Mouse (Mus musculus) hindbrain, embryonic 12.5 days (tissue): ENCODE results near the gene Rassf5. TPM values are rescaled to one million over a fixed set of nuclear protein-coding genes. Genes with fewer than 3 reads are reported as not detected.

Source experiments
- ATAC-seq: fragments of 200-750 bp; cut with Nextera tagmentation; 2 replicates; pipeline ENCODE4 v1.8.0; 2017; ENCODE audit warnings: moderate TSS enrichment; ENCODE audit not compliant: low FRiP score
- H3K27ac ChIP-seq: fragments of 300-500 bp; sonication (generic); 2 replicates; pipeline ENCODE4 v1.5.1; 2016; ENCODE audit warnings: mild to moderate bottlenecking
- H3K27me3 ChIP-seq: fragments of 300-500 bp; sonication (generic); 2 replicates; pipeline ENCODE4 v1.6.1; 2016; ENCODE audit warnings: mild to moderate bottlenecking
- H3K36me3 ChIP-seq: fragments of 300-500 bp; sonication (generic); 2 replicates; pipeline ENCODE4 v1.6.1; 2016; ENCODE audit warnings: mild to moderate bottlenecking
- H3K4me1 ChIP-seq: fragments of 300-500 bp; sonication (generic); 2 replicates; pipeline ENCODE4 v1.6.1; 2016
- H3K4me2 ChIP-seq: fragments of 300-500 bp; sonication (generic); replicated peaks from 2 replicates; pipeline ENCODE4 v1.6.1; 2016; ENCODE audit warnings: mild to moderate bottlenecking
- H3K4me3 ChIP-seq: fragments of 300-500 bp; sonication (generic); 2 replicates; pipeline ENCODE4 v1.5.1; 2016; ENCODE audit warnings: mild to moderate bottlenecking
- H3K9ac ChIP-seq: fragments of 300-500 bp; sonication (generic); 2 replicates; pipeline ENCODE4 v1.6.1; 2016; ENCODE audit warnings: mild to moderate bottlenecking, moderate library complexity
- H3K9me3 ChIP-seq: fragments of 300-500 bp; sonication (generic); replicated peaks from 2 replicates; pipeline ENCODE4 v1.6.1; 2016; ENCODE audit warnings: mild to moderate bottlenecking
- WGBS: fragments of 180-500 bp; shearing (Covaris S2); methylation state at CpG from one replicate; pipeline ENCODE4 v1.1.7; 2016; 5-methylcytosine and 5-hydroxymethylcytosine counted together
- polyA plus RNA-seq: library from polyadenylated mRNA; unstranded; fragments of >200 nt; fragmentation: Nextera tagmentation; extraction: Ambion mirVana; gene quantifications from 2 replicates; pipeline ENCODE4 v1.2.1, GENCODE M21; 2016

Gene Rassf5
- polyA plus RNA-seq, 1 experiment from 2014 or later: 1.8 TPM

DNA sequence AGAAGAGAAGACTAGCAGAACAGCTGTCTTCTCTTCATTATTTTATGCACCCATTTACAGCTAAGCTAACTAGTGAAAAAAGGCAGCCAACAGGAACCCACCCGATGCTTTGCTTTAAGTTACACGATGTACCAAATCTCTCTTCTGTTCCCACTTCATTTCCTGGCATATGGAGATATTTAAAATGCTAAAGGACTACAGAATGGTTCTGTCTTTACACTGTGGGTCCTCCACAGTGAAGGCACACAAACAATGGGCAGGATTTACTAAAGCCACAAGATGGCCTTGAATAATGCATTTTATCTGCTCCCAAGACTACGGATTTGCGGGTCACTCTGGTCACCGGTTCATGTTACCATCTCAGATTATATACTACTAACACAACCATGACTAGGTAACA lies 107.9 kb downstream of the Rassf5 start:
- H3K27ac ChIP-seq: no peak overlapping the region; the same call in 1 of the 2 replicates
- H3K27me3 ChIP-seq: no peaks in the 10 kb centered on the region
- peak overlapping the region; percentile 47 for H3K9ac ChIP-seq
- peak overlapping the region; percentile 61 for H3K4me2 ChIP-seq
- peak overlapping the region; percentile 88 for H3K4me3 ChIP-seq
- no peaks in the 10 kb centered on the region for H3K9me3 ChIP-seq
- H3K36me3 ChIP-seq: 0 out of 2 replicates have a peak, but pooled peaks cover 3% of the 10 kb centered on the region
- ATAC-seq: no peak
- H3K4me1 ChIP-seq: peaks cover 33% of the 10 kb centered on the region
- WGBS: 15% methylated on average over 5 of the region's 5 CpGs

- Histone ChIP-seq H3K9ac (no peak overlapping the region), H3K36me3 (0 out of 2 replicates have a peak, but pooled peaks cover 3% of the 10 kb centered on the region), H3K4me3 (no peak overlapping the region), H3K9me3 (no peaks in the 10 kb centered on the region), H3K27ac (no peak overlapping the region), H3K4me2 (peak overlapping the region; percentile 61), H3K4me1 (peaks cover 33% of the 10 kb centered on the region), H3K27me3 (no peaks in the 10 kb centered on the region)
- WGBS: 85% methylated on average over 10 of the region's 10 CpGs
- no peak for ATAC-seq
Measured at GRCm38 (mm10) chr1:131135960-131136629, 109.0 kb downstream of the Rassf5 start.

DNA sequence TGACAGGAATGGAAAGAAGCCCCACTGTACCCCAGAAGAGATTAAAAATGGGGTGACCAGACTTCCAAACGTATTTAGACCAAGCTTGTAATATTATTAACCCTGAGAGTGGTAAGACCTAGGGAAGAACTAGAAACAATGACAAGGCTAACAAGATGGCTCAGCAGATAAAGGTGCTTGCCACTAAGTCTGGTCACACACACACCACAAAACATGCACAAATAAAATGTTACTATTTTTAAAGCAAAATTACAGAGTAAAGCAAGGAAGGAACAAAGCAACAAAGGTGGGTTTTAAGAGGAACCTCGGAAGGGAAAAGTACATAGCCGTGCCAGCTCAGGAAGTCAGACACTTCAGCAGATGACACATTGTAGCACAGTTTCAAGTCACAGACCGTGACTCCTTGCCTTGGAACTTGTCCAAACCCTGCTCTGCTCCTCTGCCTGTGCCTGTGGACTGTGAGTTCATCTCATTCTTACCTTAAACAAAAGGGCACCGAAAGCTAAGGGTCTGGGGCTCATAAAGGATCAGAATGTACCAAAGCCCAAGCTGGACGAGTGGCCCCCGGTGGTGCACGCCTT lies 110.0 kb downstream of the Rassf5 start:
- Histone ChIP-seq H3K4me1 (peaks cover 33% of the 10 kb centered on the region), H3K27ac (no peak overlapping the region), H3K36me3 (peaks cover 9% of the 10 kb centered on the region), H3K9me3 (no peaks in the 10 kb centered on the region), H3K4me3 (no peak overlapping the region), H3K27me3 (no peaks in the 10 kb centered on the region), H3K9ac (no peak overlapping the region), H3K4me2 (peak overlapping the region; percentile 13; the same call in 1 of the 2 replicates)
- ATAC-seq: no peak
- WGBS: 70% methylated on average over 8 of the region's 8 CpGs

- Histone ChIP-seq H3K9me3 (no peaks in the 10 kb centered on the region), H3K36me3 (peaks cover 17% of the 10 kb centered on the region), H3K27ac (peak overlapping the region; percentile 56), H3K9ac (no peak overlapping the region), H3K4me3 (no peak overlapping the region), H3K4me1 (peaks cover 33% of the 10 kb centered on the region), H3K4me2 (0 out of 2 replicates have a peak overlapping the region, but pooled peaks have one; percentile 3), H3K27me3 (no peaks in the 10 kb centered on the region)
- 53% methylated on average over 6 of the region's 6 CpGs for whole genome bisulfite sequencing
- no peak for ATAC-seq
Measured at GRCm38 (mm10) chr1:131134231-131134630, 110.8 kb downstream of the Rassf5 start.

Other genes starting within 250 kb of the Rassf5 start
- gene Il10, start 225.4 kb downstream of the Rassf5 start, polyA plus RNA-seq: not detected in 2 replicates
- gene Mapkapk2, start 147.4 kb downstream of the Rassf5 start, polyA plus RNA-seq: 50.3 and 52.4 TPM in 2 replicates
- 14.1 and 14.3 TPM in 2 replicates for gene Dyrk3, start 106.9 kb downstream of the Rassf5 start, polyA plus RNA-seq
- gene Eif2d, start 92.1 kb downstream of the Rassf5 start, polyA plus RNA-seq: 53.1 and 55.5 TPM in 2 replicates
- 1.8 and 2.6 TPM in 2 replicates for gene Ikbke, start 34.3 kb upstream of the Rassf5 start, polyA plus RNA-seq